Mouse (Mus musculus): ENCODE data around the gene AU015836. TPM values are rescaled to one million over a fixed set of nuclear protein-coding genes. Genes with fewer than 3 reads are reported as not detected.

The AU015836 gene
- 0.07 TPM in 1 of 2 replicates, not detected in the other for polyA plus RNA-seq (2014; fragmentation: Nextera tagmentation; extraction: Ambion mirVana)

GRCm38 (mm10) chrX:93968444-93968843, at the start of gene AU015836:
Gene AU015836, plus strand, starts transcription at chrX:93968659.
- Histone ChIP-seq H3K27ac (ENCODE audit: low read depth, low read length) (no peak within 1 kb of the TSS), H3K4me3 (ENCODE audit: low read depth, low read length) (no peak within 1 kb of the TSS), H3K4me1 (ENCODE audit: control insufficient read depth, insufficient read depth, low read length) (no peaks in the 10 kb centered on the region), H3K9me3 (ENCODE audit: control insufficient read depth, low read length) (no peaks in the 10 kb centered on the region), H3K4me2 (no peak within 1 kb of the TSS), H3K27me3 (ENCODE audit: control insufficient read depth, insufficient read depth, low read length) (no peaks in the 10 kb centered on the region), H3K9ac (ENCODE audit: low read length) (no peak within 1 kb of the TSS), H3K36me3 (ENCODE audit: control insufficient read depth, insufficient read depth, low read length) (no peaks in the 10 kb centered on the region)
- ATAC-seq (ENCODE audit: low FRiP score) (no peak), DNase-seq (ENCODE audit: low spot score, missing footprints) (no peak)
- 60% methylated on average over 14 of the region's 14 CpGs for WGBS

- no peak for ATAC-seq (ENCODE audit: low FRiP score)
These were observed 49.4 kb upstream of the AU015836 start for GRCm38 (mm10) chrX:93919017-93919416.

GRCm38 (mm10) chrX:93928379-93928778, 40.1 kb upstream of the AU015836 start:
- 91% methylated on average over 3 of the region's 3 CpGs for WGBS
- H3K36me3 ChIP-seq (ENCODE audit: control insufficient read depth, insufficient read depth, low read length): no peaks in the 10 kb centered on the region
- H3K4me3 ChIP-seq (ENCODE audit: low read depth, low read length): no peak overlapping the region
- no peaks in the 10 kb centered on the region for H3K4me1 ChIP-seq (ENCODE audit: control insufficient read depth, insufficient read depth, low read length)
- no peaks in the 10 kb centered on the region for H3K27me3 ChIP-seq (ENCODE audit: control insufficient read depth, insufficient read depth, low read length)
- no peak for DNase-seq (ENCODE audit: low spot score, missing footprints)
- H3K9ac ChIP-seq (ENCODE audit: low read length): no peak overlapping the region
- no peak overlapping the region for H3K4me2 ChIP-seq
- no peak overlapping the region for H3K27ac ChIP-seq (ENCODE audit: low read depth, low read length)
- H3K9me3 ChIP-seq (ENCODE audit: control insufficient read depth, low read length): no peaks in the 10 kb centered on the region
- no peak for ATAC-seq (ENCODE audit: low FRiP score)

More at GRCm38 (mm10) chrX:93919017-93919416, 49.4 kb upstream of the AU015836 start:
- no peak for DNase-seq (ENCODE audit: low spot score, missing footprints)
- 82% methylated on average over 3 of the region's 3 CpGs for WGBS
- Histone ChIP-seq H3K4me2 (no peak overlapping the region), H3K4me3 (ENCODE audit: low read depth, low read length) (no peak overlapping the region), H3K27me3 (ENCODE audit: control insufficient read depth, insufficient read depth, low read length) (no peaks in the 10 kb centered on the region), H3K9me3 (ENCODE audit: control insufficient read depth, low read length) (no peaks in the 10 kb centered on the region), H3K36me3 (ENCODE audit: control insufficient read depth, insufficient read depth, low read length) (no peaks in the 10 kb centered on the region), H3K9ac (ENCODE audit: low read length) (no peak overlapping the region), H3K4me1 (ENCODE audit: control insufficient read depth, insufficient read depth, low read length) (no peaks in the 10 kb centered on the region), H3K27ac (ENCODE audit: low read depth, low read length) (no peak overlapping the region)

- DNase-seq (ENCODE audit: low spot score, missing footprints) (no peak), ATAC-seq (ENCODE audit: low FRiP score) (no peak)
- Histone ChIP-seq H3K36me3 (ENCODE audit: control insufficient read depth, insufficient read depth, low read length) (no peaks in the 10 kb centered on the region), H3K4me3 (ENCODE audit: low read depth, low read length) (no peak overlapping the region), H3K9ac (ENCODE audit: low read length) (no peak overlapping the region), H3K9me3 (ENCODE audit: control insufficient read depth, low read length) (no peaks in the 10 kb centered on the region), H3K4me1 (ENCODE audit: control insufficient read depth, insufficient read depth, low read length) (no peaks in the 10 kb centered on the region), H3K27me3 (ENCODE audit: control insufficient read depth, insufficient read depth, low read length) (no peaks in the 10 kb centered on the region), H3K27ac (ENCODE audit: low read depth, low read length) (no peak overlapping the region), H3K4me2 (no peak overlapping the region)
- WGBS: 100% methylated on average over 1 of the region's 1 CpGs
These were observed 39.7 kb upstream of the AU015836 start for GRCm38 (mm10) chrX:93928794-93929193.

GRCm38 (mm10) chrX:93931694-93932093, 36.8 kb upstream of the AU015836 start:
- H3K27me3 ChIP-seq (ENCODE audit: control insufficient read depth, insufficient read depth, low read length): no peaks in the 10 kb centered on the region
- DNase-seq (ENCODE audit: low spot score, missing footprints) (no peak), ATAC-seq (ENCODE audit: low FRiP score) (no peak)
- WGBS: 62% methylated on average over 3 of the region's 3 CpGs
- H3K9me3 ChIP-seq (ENCODE audit: control insufficient read depth, low read length): no peaks in the 10 kb centered on the region
- H3K4me1 ChIP-seq (ENCODE audit: control insufficient read depth, insufficient read depth, low read length): no peaks in the 10 kb centered on the region
- no peak overlapping the region for H3K4me2 ChIP-seq
- H3K4me3 ChIP-seq (ENCODE audit: low read depth, low read length): no peak overlapping the region
- H3K36me3 ChIP-seq (ENCODE audit: control insufficient read depth, insufficient read depth, low read length): no peaks in the 10 kb centered on the region
- H3K27ac ChIP-seq (ENCODE audit: low read depth, low read length): no peak overlapping the region
- no peak overlapping the region for H3K9ac ChIP-seq (ENCODE audit: low read length)

GRCm38 (mm10) chrX:93956727-93957126, 11.7 kb upstream of the AU015836 start:
- no peak overlapping the region for H3K4me3 ChIP-seq (ENCODE audit: low read depth, low read length)
- DNase-seq (ENCODE audit: low spot score, missing footprints) (no peak), ATAC-seq (ENCODE audit: low FRiP score) (no peak)
- H3K27me3 ChIP-seq (ENCODE audit: control insufficient read depth, insufficient read depth, low read length): no peaks in the 10 kb centered on the region
- no peak overlapping the region for H3K4me2 ChIP-seq
- no peak overlapping the region for H3K9ac ChIP-seq (ENCODE audit: low read length)
- H3K36me3 ChIP-seq (ENCODE audit: control insufficient read depth, insufficient read depth, low read length): no peaks in the 10 kb centered on the region
- WGBS: 43% methylated on average over 1 of the region's 1 CpGs
- H3K4me1 ChIP-seq (ENCODE audit: control insufficient read depth, insufficient read depth, low read length): no peaks in the 10 kb centered on the region
- no peak overlapping the region for H3K27ac ChIP-seq (ENCODE audit: low read depth, low read length)
- H3K9me3 ChIP-seq (ENCODE audit: control insufficient read depth, low read length): no peaks in the 10 kb centered on the region

GRCm38 (mm10) chrX:93958502-93958901, 10.0 kb upstream of the AU015836 start:
- no peak for ATAC-seq (ENCODE audit: low FRiP score)
- 84% methylated on average over 3 of the region's 3 CpGs for WGBS
- Histone ChIP-seq H3K27me3 (ENCODE audit: control insufficient read depth, insufficient read depth, low read length) (no peaks in the 10 kb centered on the region), H3K4me2 (no peak overlapping the region), H3K4me3 (ENCODE audit: low read depth, low read length) (no peak overlapping the region), H3K36me3 (ENCODE audit: control insufficient read depth, insufficient read depth, low read length) (no peaks in the 10 kb centered on the region), H3K27ac (ENCODE audit: low read depth, low read length) (no peak overlapping the region), H3K9me3 (ENCODE audit: control insufficient read depth, low read length) (no peaks in the 10 kb centered on the region), H3K9ac (ENCODE audit: low read length) (no peak overlapping the region), H3K4me1 (ENCODE audit: control insufficient read depth, insufficient read depth, low read length) (no peaks in the 10 kb centered on the region)
- DNase-seq (ENCODE audit: low spot score, missing footprints): no peak

GRCm38 (mm10) chrX:93980341-93980740, 11.9 kb downstream of the AU015836 start:
- no peaks in the 10 kb centered on the region for H3K9me3 ChIP-seq (ENCODE audit: control insufficient read depth, low read length)
- H3K9ac ChIP-seq (ENCODE audit: low read length): no peak overlapping the region
- ATAC-seq (ENCODE audit: low FRiP score): no peak
- H3K27me3 ChIP-seq (ENCODE audit: control insufficient read depth, insufficient read depth, low read length): peaks cover 4% of the 10 kb centered on the region; the same call in 1 of the 2 replicates
- no peak overlapping the region for H3K4me2 ChIP-seq
- 90% methylated on average over 26 of the region's 26 CpGs for WGBS
- H3K36me3 ChIP-seq (ENCODE audit: control insufficient read depth, insufficient read depth, low read length): no peaks in the 10 kb centered on the region
- no peak for DNase-seq (ENCODE audit: low spot score, missing footprints)
- H3K4me3 ChIP-seq (ENCODE audit: low read depth, low read length): no peak overlapping the region
- H3K4me1 ChIP-seq (ENCODE audit: control insufficient read depth, insufficient read depth, low read length): no peaks in the 10 kb centered on the region
- H3K27ac ChIP-seq (ENCODE audit: low read depth, low read length): no peak overlapping the region

GRCm38 (mm10) chrX:93982193-93982592, 13.7 kb downstream of the AU015836 start:
- Histone ChIP-seq H3K36me3 (ENCODE audit: control insufficient read depth, insufficient read depth, low read length) (no peaks in the 10 kb centered on the region), H3K27ac (ENCODE audit: low read depth, low read length) (no peak overlapping the region), H3K4me3 (ENCODE audit: low read depth, low read length) (no peak overlapping the region), H3K4me2 (no peak overlapping the region), H3K27me3 (ENCODE audit: control insufficient read depth, insufficient read depth, low read length) (peaks cover 4% of the 10 kb centered on the region; the same call in 1 of the 2 replicates), H3K9ac (ENCODE audit: low read length) (no peak overlapping the region), H3K4me1 (ENCODE audit: control insufficient read depth, insufficient read depth, low read length) (no peaks in the 10 kb centered on the region), H3K9me3 (ENCODE audit: control insufficient read depth, low read length) (no peaks in the 10 kb centered on the region)
- WGBS: 87% methylated on average over 3 of the region's 3 CpGs
- ATAC-seq (ENCODE audit: low FRiP score) (no peak), DNase-seq (ENCODE audit: low spot score, missing footprints) (no peak)
